Mouse (Mus musculus): Measurements from ENCODE around the gene Vhl.

- TF ChIP-seq POLR2A (IDR thresholded peaks at IDR 0.05; ENCODE audit: control insufficient read depth, low read depth, low read length): no peak
- TF ChIP-seq CTCF (IDR thresholded peaks at IDR 0.05; ENCODE audit: control insufficient read depth, insufficient read depth, insufficient replicate concordance, low read depth, low read length): no peak
Observed at GRCm38 (mm10) chr6:113586466-113587183, 37.1 kb upstream of the Vhl start.

Measured in testis, adult 2 months (tissue).